Mouse (Mus musculus) small intestine, adult 2 months (tissue): ENCODE measurements at regions not wholly inside any gene's neighbourhood (a gene's known extent, or its start where the extent isn't known, plus 50 kb on each side); places are given as distances from the start of the nearest gene placed in this dataset.
A peak's percentile ranks its signal among the peaks of the same experiment; 100 is the strongest.

ENCODE experiments used
- H3K27ac ChIP-seq: fragments of 200-500 bp; 2 replicates; pipeline ENCODE4 v1.5.1; 2012; ENCODE audit warnings: low read depth, low read length, control low read depth, inconsistent platforms; ENCODE audit not compliant: insufficient read depth
- H3K27me3 ChIP-seq: fragments of 200-500 bp; 2 replicates; pipeline ENCODE4 v1.6.1; 2012; ENCODE audit warnings: mild to moderate bottlenecking, moderate library complexity, low read length, inconsistent platforms; ENCODE audit not compliant: control insufficient read depth, insufficient read depth
- H3K36me3 ChIP-seq: fragments of 200-500 bp; 2 replicates; pipeline ENCODE4 v1.6.1; 2012; ENCODE audit warnings: mild to moderate bottlenecking, low read length, control low read depth, inconsistent platforms; ENCODE audit not compliant: control insufficient read depth, insufficient read depth
- H3K4me1 ChIP-seq: fragments of 200-500 bp; 2 replicates; pipeline ENCODE4 v1.6.1; 2012; ENCODE audit warnings: low read length, inconsistent platforms, mixed read lengths; ENCODE audit not compliant: control insufficient read depth, insufficient read depth, insufficient read length
- H3K4me3 ChIP-seq: fragments of 200-500 bp; 2 replicates; pipeline ENCODE4 v1.5.1; 2012; ENCODE audit warnings: low read depth, mild to moderate bottlenecking, control low read depth, inconsistent platforms, low read length, moderate library complexity
- CTCF ChIP-seq: fragments of 200-500 bp; IDR thresholded peaks from 2 replicates; pipeline ENCODE4 v1.5.1; 2012; ENCODE audit warnings: low read depth, mild to moderate bottlenecking, control low read depth, inconsistent platforms, low read length, moderate library complexity, mixed read lengths; ENCODE audit not compliant: insufficient replicate concordance, insufficient read length; ENCODE audit errors: extremely low read depth
- POLR2A ChIP-seq: fragments of 200-500 bp; IDR thresholded peaks from 2 replicates; pipeline ENCODE4 v1.6.1; 2012; ENCODE audit warnings: low read depth, mild to moderate bottlenecking, control low read depth, inconsistent platforms, low read length, moderate library complexity
- WGBS: fragments of 180-500 bp; shearing (Covaris S2); methylation state at CpG from one replicate; pipeline ENCODE4 v1.1.7; 2018; 5-methylcytosine and 5-hydroxymethylcytosine counted together

DNA sequence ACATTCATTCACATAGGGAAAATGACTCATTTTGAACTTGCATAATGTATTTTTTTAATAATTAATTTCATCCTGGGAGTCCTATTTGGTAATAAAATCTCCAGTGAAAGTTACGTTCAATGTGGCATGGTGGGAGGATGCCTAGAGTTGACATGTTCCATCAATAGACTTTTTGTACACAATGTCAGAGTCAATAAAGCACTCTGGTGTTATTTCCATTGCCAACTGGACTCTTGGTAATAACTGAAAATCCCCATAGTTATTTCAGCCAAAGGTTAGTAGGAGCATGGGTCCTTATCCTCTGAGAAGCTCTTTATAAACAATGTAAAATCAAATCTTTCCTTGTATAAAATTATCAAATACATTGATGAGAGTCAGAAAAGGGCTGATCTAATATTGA is 87.3 kb downstream of the P2ry1 start:
- H3K27ac ChIP-seq: no peak overlapping the region
- TF ChIP-seq POLR2A (no peak), CTCF (no peak)
- 88% methylated on average over 1 of the region's 1 CpGs for WGBS
- no peak overlapping the region for H3K4me3 ChIP-seq
- no peaks in the 10 kb centered on the region for H3K36me3 ChIP-seq
- H3K27me3 ChIP-seq: no peaks in the 10 kb centered on the region
- no peaks in the 10 kb centered on the region for H3K4me1 ChIP-seq

DNA sequence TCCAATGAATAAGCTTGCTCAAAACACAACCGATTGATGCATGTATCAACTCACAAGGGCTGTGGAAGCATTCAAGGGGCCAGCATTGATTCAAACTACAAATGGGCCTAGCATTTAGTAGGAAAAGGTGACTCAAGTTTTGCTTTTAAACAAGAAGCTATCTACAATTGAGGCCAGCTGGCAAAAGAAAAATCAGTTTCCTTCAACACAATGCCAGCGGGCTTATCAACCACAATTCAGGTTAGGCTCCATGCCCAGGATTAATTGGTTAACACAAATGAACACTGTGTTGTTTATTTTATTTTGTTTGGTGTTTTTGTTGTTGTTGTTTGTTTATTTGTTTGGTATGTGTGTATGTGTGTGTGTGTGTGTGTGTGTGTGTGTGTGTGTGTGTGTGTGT is 89.4 kb downstream of the P2ry1 start:
- Histone ChIP-seq H3K27ac (no peak overlapping the region), H3K4me3 (no peak overlapping the region), H3K27me3 (no peaks in the 10 kb centered on the region), H3K4me1 (no peaks in the 10 kb centered on the region), H3K36me3 (no peaks in the 10 kb centered on the region)
- TF ChIP-seq POLR2A (no peak), CTCF (no peak)
- whole genome bisulfite sequencing: 42% methylated on average over 2 of the region's 2 CpGs

DNA sequence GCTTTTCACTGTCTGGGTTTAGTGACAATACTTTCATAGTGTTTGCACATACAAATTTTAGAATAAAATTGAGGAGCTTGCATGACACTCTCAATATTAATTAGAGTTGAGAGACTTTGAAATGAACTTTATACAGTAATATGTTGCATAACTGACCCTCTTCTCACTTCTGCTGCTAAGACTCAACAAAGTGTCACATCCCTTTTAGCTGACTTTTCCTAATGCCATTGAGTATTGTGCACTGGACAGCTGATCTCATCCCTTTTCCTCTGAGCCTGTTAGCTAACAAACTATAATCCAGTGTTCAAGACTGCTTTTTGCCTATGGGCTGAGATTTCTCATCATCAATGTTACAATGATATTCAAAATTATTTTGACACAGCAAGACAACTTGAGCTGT is 113.8 kb downstream of the P2ry1 start:
- H3K4me1 ChIP-seq: no peaks in the 10 kb centered on the region
- TF ChIP-seq CTCF (no peak), POLR2A (no peak)
- H3K27ac ChIP-seq: no peak overlapping the region
- no peaks in the 10 kb centered on the region for H3K36me3 ChIP-seq
- no peak overlapping the region for H3K4me3 ChIP-seq
- no peaks in the 10 kb centered on the region for H3K27me3 ChIP-seq

DNA sequence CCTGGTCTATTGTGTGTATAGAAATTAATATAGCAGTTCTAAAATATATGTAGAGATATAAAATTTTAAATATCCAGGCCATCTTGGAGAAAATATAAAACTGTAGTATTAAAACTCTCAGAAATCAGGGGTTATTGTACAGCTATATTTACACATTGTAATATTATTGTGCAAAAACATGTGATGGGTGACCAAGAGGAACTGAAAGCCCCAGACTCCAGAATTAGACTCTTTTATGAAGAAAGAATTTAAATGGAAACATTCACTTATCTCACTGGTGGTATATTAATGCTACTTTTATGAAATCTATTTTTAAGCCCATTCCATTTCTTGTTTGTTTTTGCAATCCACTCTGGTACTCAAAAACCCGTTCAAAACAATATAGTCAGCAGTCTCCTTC is 130.5 kb downstream of the P2ry1 start:
- no peak overlapping the region for H3K27ac ChIP-seq
- no peak overlapping the region for H3K4me3 ChIP-seq
- H3K4me1 ChIP-seq: no peaks in the 10 kb centered on the region
- 36% methylated on average over 1 of the region's 1 CpGs for WGBS
- TF ChIP-seq POLR2A: no peak
- no peak for TF ChIP-seq CTCF
- H3K27me3 ChIP-seq: no peaks in the 10 kb centered on the region
- no peaks in the 10 kb centered on the region for H3K36me3 ChIP-seq

DNA sequence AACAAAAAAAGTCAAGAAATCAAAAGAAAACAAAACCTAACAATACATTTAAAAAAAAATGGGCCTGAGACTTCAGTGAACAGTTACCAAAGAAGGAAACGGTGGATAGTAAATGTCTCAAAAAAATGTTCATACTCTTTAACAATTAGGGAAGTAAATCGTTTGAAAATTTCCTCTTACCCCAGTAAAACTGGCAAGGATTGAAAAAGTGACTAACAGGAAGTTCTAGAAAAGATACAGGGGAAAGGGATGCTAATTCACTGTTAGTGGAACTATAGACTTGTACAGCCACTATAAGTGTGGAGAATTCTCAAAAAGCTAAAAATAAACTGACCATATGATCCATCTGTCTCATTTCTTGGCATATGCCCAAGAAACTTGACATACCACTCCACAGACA is 151.5 kb downstream of the P2ry1 start:
- WGBS: 61% methylated on average over 2 of the region's 2 CpGs
- Histone ChIP-seq H3K27ac (no peak overlapping the region), H3K27me3 (no peaks in the 10 kb centered on the region), H3K4me3 (no peak overlapping the region), H3K36me3 (no peaks in the 10 kb centered on the region), H3K4me1 (no peaks in the 10 kb centered on the region)
- TF ChIP-seq POLR2A (no peak), CTCF (no peak)

DNA sequence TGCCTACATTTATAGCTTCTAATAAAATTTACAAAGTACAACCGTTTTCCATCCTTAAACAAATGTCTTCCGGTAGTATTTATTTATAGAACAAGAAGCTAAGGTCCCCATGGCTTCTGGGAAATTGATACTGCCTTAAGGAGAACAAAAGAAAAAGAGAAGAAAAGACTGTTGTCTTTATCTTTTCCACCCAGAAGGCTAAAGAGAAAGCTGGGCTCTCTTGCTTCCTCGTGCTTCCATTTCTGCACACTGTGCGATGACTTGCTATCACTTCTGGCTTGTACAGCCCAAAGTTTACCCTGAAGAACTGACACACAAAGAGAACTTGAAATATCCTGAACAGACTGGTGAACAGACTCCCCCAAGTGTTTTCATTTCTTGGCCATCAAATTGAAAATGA is 157.2 kb downstream of the P2ry1 start:
- Histone ChIP-seq H3K4me3 (no peak overlapping the region), H3K27ac (no peak overlapping the region), H3K4me1 (no peaks in the 10 kb centered on the region), H3K27me3 (no peaks in the 10 kb centered on the region), H3K36me3 (no peaks in the 10 kb centered on the region)
- WGBS: 78% methylated on average over 4 of the region's 4 CpGs
- TF ChIP-seq POLR2A (no peak), CTCF (no peak)

DNA sequence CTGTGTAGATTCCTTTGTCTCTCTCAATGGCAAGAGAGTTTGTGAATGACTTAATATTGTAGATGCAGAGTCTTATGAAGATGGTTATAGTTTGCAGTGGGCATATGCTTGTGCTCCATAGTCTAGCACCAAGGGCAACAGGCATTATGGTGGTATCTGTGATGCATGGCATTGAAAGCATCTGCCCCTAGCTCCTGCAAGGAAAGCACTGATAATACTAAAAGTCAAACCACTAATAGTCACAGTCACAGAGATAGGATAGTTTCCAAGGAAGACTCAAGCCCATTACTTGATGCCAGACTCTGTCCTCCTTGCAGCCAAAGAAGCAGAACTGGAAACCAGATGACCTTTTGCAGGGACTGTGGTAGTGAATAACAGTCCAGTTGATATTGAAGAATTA is 158.8 kb downstream of the P2ry1 start:
- Histone ChIP-seq H3K27me3 (no peaks in the 10 kb centered on the region), H3K4me3 (no peak overlapping the region), H3K27ac (no peak overlapping the region), H3K4me1 (no peaks in the 10 kb centered on the region), H3K36me3 (no peaks in the 10 kb centered on the region)
- TF ChIP-seq POLR2A (no peak), CTCF (no peak)

DNA sequence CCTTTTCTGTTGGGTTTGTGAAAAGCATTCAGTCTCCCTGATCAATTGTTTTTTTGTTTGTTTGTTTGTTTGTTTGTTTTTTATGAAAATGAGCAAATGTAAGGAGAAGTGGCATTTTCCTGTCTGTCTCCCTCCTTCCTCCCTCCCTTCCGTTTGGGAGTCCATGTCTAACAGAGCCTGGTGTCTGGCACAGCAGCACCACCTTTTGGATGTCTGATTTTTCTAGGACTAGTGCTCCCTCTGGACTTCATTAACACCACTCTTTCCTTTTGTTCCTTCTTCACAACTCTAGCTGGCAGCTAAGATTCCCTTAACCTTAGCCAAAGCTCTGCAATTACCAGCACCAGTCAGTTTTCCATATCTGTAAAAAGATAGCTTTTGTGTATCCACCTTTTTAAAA is 175.6 kb upstream of the Rap2b start:
- 13% methylated on average over 1 of the region's 1 CpGs for WGBS

More for the DNA sequence above, 175.6 kb upstream of the Rap2b start:
- Histone ChIP-seq H3K36me3 (no peaks in the 10 kb centered on the region), H3K27me3 (no peaks in the 10 kb centered on the region), H3K4me1 (no peaks in the 10 kb centered on the region), H3K4me3 (no peak overlapping the region), H3K27ac (no peak overlapping the region)
- no peak for TF ChIP-seq POLR2A
- peak; percentile 45; the same call in 1 of the 2 replicates for TF ChIP-seq CTCF
